Mouse (Mus musculus): ENCODE data around the gene Tmem131. TPM values are rescaled to one million over a fixed set of nuclear protein-coding genes. Genes with fewer than 3 reads are reported as not detected.

The Tmem131 gene
- polyA plus RNA-seq, 1 experiment from 2014 or later: 6.8 TPM

GRCm38 (mm10) chr1:36985896-36986295, 42.4 kb upstream of the Tmem131 start:
- ATAC-seq (ENCODE audit: low FRiP score, low TSS enrichment) (no peak), DNase-seq (ENCODE audit: low spot score) (no peak)
- H3K27ac ChIP-seq (replicated peaks): no peak overlapping the region
- no peak overlapping the region for H3K9ac ChIP-seq (ENCODE audit: low read length)
- no peaks in the 10 kb centered on the region for H3K9me3 ChIP-seq (ENCODE audit: control insufficient read depth, low read length)
- H3K4me2 ChIP-seq (replicated peaks; ENCODE audit: low read depth): no peak overlapping the region
- H3K36me3 ChIP-seq (ENCODE audit: control insufficient read depth, insufficient read depth, low read length): no peaks in the 10 kb centered on the region
- H3K27me3 ChIP-seq (ENCODE audit: control insufficient read depth, insufficient read depth, low read length): no peaks in the 10 kb centered on the region
- H3K4me1 ChIP-seq (replicated peaks; ENCODE audit: control insufficient read depth, insufficient read depth): no peaks in the 10 kb centered on the region
- no peak for TF ChIP-seq CTCF (IDR thresholded peaks at IDR 0.05; ENCODE audit: low read depth)
- TF ChIP-seq EP300 (optimal IDR thresholded peaks at IDR 0.05): no peak
- H3K4me3 ChIP-seq (ENCODE audit: low read depth, low read length): no peak overlapping the region
- WGBS: 75% methylated on average over 6 of the region's 6 CpGs

GRCm38 (mm10) chr1:36984406-36984805, 40.9 kb upstream of the Tmem131 start:
- H3K4me2 ChIP-seq (replicated peaks; ENCODE audit: low read depth): no peak overlapping the region
- ATAC-seq (ENCODE audit: low FRiP score, low TSS enrichment) (no peak), DNase-seq (ENCODE audit: low spot score) (no peak)
- no peaks in the 10 kb centered on the region for H3K36me3 ChIP-seq (ENCODE audit: control insufficient read depth, insufficient read depth, low read length)
- TF ChIP-seq CTCF (IDR thresholded peaks at IDR 0.05; ENCODE audit: low read depth) (no peak), EP300 (optimal IDR thresholded peaks at IDR 0.05) (no peak)
- no peak overlapping the region for H3K4me3 ChIP-seq (ENCODE audit: low read depth, low read length)
- H3K9me3 ChIP-seq (ENCODE audit: control insufficient read depth, low read length): no peaks in the 10 kb centered on the region
- H3K4me1 ChIP-seq (replicated peaks; ENCODE audit: control insufficient read depth, insufficient read depth): no peaks in the 10 kb centered on the region
- WGBS: 32% methylated on average over 6 of the region's 6 CpGs
- no peak overlapping the region for H3K27ac ChIP-seq (replicated peaks)
- H3K27me3 ChIP-seq (ENCODE audit: control insufficient read depth, insufficient read depth, low read length): no peaks in the 10 kb centered on the region
- H3K9ac ChIP-seq (ENCODE audit: low read length): no peak overlapping the region

GRCm38 (mm10) chr1:36983754-36984153, 40.3 kb upstream of the Tmem131 start:
- DNase-seq (ENCODE audit: low spot score): no peak
- H3K9ac ChIP-seq (ENCODE audit: low read length): no peak overlapping the region
- H3K27ac ChIP-seq (replicated peaks): no peak overlapping the region
- WGBS: 47% methylated on average over 4 of the region's 4 CpGs
- no peak for ATAC-seq (ENCODE audit: low FRiP score, low TSS enrichment)
- H3K4me2 ChIP-seq (replicated peaks; ENCODE audit: low read depth): no peak overlapping the region
- TF ChIP-seq EP300 (optimal IDR thresholded peaks at IDR 0.05): no peak
- TF ChIP-seq CTCF (IDR thresholded peaks at IDR 0.05; ENCODE audit: low read depth): no peak
- H3K9me3 ChIP-seq (ENCODE audit: control insufficient read depth, low read length): no peaks in the 10 kb centered on the region
- H3K4me1 ChIP-seq (replicated peaks; ENCODE audit: control insufficient read depth, insufficient read depth): no peaks in the 10 kb centered on the region
- H3K27me3 ChIP-seq (ENCODE audit: control insufficient read depth, insufficient read depth, low read length): no peaks in the 10 kb centered on the region
- H3K36me3 ChIP-seq (ENCODE audit: control insufficient read depth, insufficient read depth, low read length): no peaks in the 10 kb centered on the region
- H3K4me3 ChIP-seq (ENCODE audit: low read depth, low read length): no peak overlapping the region

- Histone ChIP-seq H3K27ac (replicated peaks) (no peak overlapping the region), H3K4me2 (replicated peaks; ENCODE audit: low read depth) (no peak overlapping the region), H3K9ac (ENCODE audit: low read length) (no peak overlapping the region), H3K27me3 (ENCODE audit: control insufficient read depth, insufficient read depth, low read length) (no peaks in the 10 kb centered on the region), H3K36me3 (ENCODE audit: control insufficient read depth, insufficient read depth, low read length) (no peaks in the 10 kb centered on the region), H3K4me3 (ENCODE audit: low read depth, low read length) (no peak overlapping the region), H3K4me1 (replicated peaks; ENCODE audit: control insufficient read depth, insufficient read depth) (no peaks in the 10 kb centered on the region), H3K9me3 (ENCODE audit: control insufficient read depth, low read length) (no peaks in the 10 kb centered on the region)
- ATAC-seq (ENCODE audit: low FRiP score, low TSS enrichment) (no peak), DNase-seq (ENCODE audit: low spot score) (no peak)
- WGBS: 83% methylated on average over 9 of the region's 9 CpGs
- TF ChIP-seq CTCF (IDR thresholded peaks at IDR 0.05; ENCODE audit: low read depth) (no peak), EP300 (optimal IDR thresholded peaks at IDR 0.05) (no peak)
Observed at GRCm38 (mm10) chr1:36982191-36982961, 38.9 kb upstream of the Tmem131 start.

- no peak for ATAC-seq (ENCODE audit: low FRiP score, low TSS enrichment)
- Histone ChIP-seq H3K27me3 (ENCODE audit: control insufficient read depth, insufficient read depth, low read length) (no peaks in the 10 kb centered on the region), H3K4me3 (ENCODE audit: low read depth, low read length) (no peak overlapping the region), H3K4me1 (replicated peaks; ENCODE audit: control insufficient read depth, insufficient read depth) (no peaks in the 10 kb centered on the region), H3K36me3 (ENCODE audit: control insufficient read depth, insufficient read depth, low read length) (no peaks in the 10 kb centered on the region), H3K9ac (ENCODE audit: low read length) (no peak overlapping the region), H3K9me3 (ENCODE audit: control insufficient read depth, low read length) (no peaks in the 10 kb centered on the region), H3K27ac (replicated peaks) (no peak overlapping the region), H3K4me2 (replicated peaks; ENCODE audit: low read depth) (no peak overlapping the region)
- 56% methylated on average over 4 of the region's 4 CpGs for WGBS
- DNase-seq (ENCODE audit: low spot score): no peak
- TF ChIP-seq EP300 (optimal IDR thresholded peaks at IDR 0.05): no peak
- TF ChIP-seq CTCF (IDR thresholded peaks at IDR 0.05; ENCODE audit: low read depth): no peak
Observed at GRCm38 (mm10) chr1:36976770-36977169, 33.3 kb upstream of the Tmem131 start.

- no peak for TF ChIP-seq EP300 (optimal IDR thresholded peaks at IDR 0.05)
- no peak for TF ChIP-seq CTCF (IDR thresholded peaks at IDR 0.05; ENCODE audit: low read depth)
- Histone ChIP-seq H3K4me2 (replicated peaks; ENCODE audit: low read depth) (no peak overlapping the region), H3K27ac (replicated peaks) (0 out of 2 replicates have a peak overlapping the region, but pooled peaks have one; percentile 8), H3K9ac (ENCODE audit: low read length) (no peak overlapping the region), H3K36me3 (ENCODE audit: control insufficient read depth, insufficient read depth, low read length) (no peaks in the 10 kb centered on the region), H3K4me1 (replicated peaks; ENCODE audit: control insufficient read depth, insufficient read depth) (no peaks in the 10 kb centered on the region), H3K4me3 (ENCODE audit: low read depth, low read length) (no peak overlapping the region), H3K9me3 (ENCODE audit: control insufficient read depth, low read length) (no peaks in the 10 kb centered on the region), H3K27me3 (ENCODE audit: control insufficient read depth, insufficient read depth, low read length) (no peaks in the 10 kb centered on the region)
- WGBS: 64% methylated on average over 3 of the region's 3 CpGs
- DNase-seq (ENCODE audit: low spot score) (no peak), ATAC-seq (ENCODE audit: low FRiP score, low TSS enrichment) (no peak)
Observed at GRCm38 (mm10) chr1:36970918-36971617, 27.6 kb upstream of the Tmem131 start.

Data from stomach, postnatal 0 days (tissue).